Mouse (Mus musculus): ENCODE data around the gene Strip1.
"Not testable (repeated sequence)": the region's sequence is repeated elsewhere in the genome, so short reads cannot be mapped to it uniquely, and the experiment has no call there.

Strip1 gene

GRCm38 (mm10) chr3:107631523-107631958 lies at the start of gene Strip1:
TSS of gene Strip1 (minus strand) at chr3:107631694.
- peak; percentile 99 for DNase-seq (ENCODE audit: low read depth, low spot score)

DNA sequence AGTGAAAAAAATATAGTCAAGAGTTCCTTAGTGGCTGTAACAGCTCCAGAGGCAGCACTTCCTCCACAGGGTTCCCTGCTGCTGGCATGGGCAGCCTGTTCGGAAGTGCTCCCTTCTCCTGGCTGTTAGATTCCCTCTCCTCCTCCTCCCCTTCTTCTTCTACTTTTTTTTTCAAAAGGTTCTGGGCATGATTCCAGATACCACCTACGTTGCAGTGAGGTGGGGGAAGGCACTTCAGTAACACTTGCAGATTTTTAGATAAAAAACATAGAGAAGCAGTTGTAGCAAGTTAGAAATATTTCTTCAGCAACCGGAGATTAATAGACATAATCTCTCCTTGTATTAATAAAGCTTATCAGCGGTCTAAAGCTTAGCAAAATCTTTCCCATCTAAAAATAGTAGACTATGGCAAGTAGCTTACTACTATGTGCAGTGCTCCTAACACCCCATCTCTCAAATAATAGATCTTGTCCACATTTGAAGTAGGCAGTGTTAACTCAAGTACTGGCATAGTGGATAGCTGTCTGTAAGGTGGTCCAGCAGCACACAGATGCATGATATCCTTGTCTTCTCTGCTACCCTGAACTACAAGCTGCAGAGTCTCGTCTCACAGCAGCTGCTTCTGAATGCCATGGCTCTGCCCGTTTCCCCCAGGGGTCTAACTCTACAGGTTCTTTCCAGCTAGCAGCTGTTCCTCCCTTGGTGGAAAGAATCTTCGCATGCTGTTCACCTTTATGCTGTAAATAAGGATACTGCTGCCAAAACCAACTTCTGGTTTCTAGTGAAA lies 49.5 kb upstream of the Strip1 start:
- peak; percentile 93 for DNase-seq (ENCODE audit: low read depth, low spot score)

DNA sequence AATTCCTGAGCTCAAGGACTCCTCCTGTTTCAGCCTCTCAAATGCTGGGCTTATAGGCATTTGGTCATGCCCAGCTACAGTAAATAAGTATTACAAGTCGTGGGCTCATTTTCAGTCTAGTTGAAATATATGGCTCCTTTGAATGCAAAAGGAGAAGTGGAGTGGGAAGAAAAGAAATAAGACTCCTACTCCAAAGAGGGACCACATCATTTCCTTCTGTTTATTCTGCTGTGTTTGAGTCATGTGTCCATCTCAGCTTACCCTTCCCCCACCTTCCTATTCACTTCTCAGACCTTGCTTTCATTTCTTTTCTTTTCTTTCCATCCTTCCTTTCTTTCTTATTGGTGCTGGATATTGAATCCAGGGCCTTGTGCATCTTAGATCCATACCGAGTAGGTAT lies 40.0 kb upstream of the Strip1 start:
- DNase-seq (ENCODE audit: low read depth, low spot score) = no peak

GRCm38 (mm10) chr3:107670500-107670899 lies 39.0 kb upstream of the Strip1 start:
- no peak for DNase-seq (ENCODE audit: low read depth, low spot score)

- peak; percentile 31 for DNase-seq (ENCODE audit: low read depth, low spot score)
Measured at GRCm38 (mm10) chr3:107668786-107669185, 37.3 kb upstream of the Strip1 start.

DNA sequence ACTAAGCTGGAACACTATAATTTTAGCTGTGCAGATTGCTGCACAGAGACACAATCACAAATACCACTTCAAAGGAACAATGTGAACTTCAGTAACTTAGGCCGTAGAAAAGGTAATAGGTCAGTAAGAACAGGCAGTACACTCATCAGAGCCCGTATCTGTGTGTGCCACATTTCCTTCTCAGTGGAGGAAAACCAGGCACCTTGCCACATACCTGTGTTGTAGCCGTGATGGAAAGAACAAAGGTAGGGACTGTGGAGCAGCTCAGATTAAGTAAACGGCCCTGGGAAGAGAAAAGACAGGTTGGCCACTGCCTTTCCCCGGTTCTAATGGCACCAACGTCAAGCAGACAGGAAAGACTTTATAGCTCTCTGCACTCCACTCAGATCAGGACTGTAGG lies 35.9 kb upstream of the Strip1 start:
- DNase-seq (ENCODE audit: low read depth, low spot score) = no peak

GRCm38 (mm10) chr3:107664641-107665040 lies 33.1 kb upstream of the Strip1 start:
- DNase-seq (ENCODE audit: low read depth, low spot score) = no peak

- no peak for DNase-seq (ENCODE audit: low read depth, low spot score)
Measured at GRCm38 (mm10) chr3:107659000-107659399, 27.5 kb upstream of the Strip1 start.

- DNase-seq (ENCODE audit: low read depth, low spot score) = no peak
Measured at GRCm38 (mm10) chr3:107656888-107657287, 25.4 kb upstream of the Strip1 start.

- no peak for DNase-seq (ENCODE audit: low read depth, low spot score)
Measured at GRCm38 (mm10) chr3:107656151-107656550, 24.7 kb upstream of the Strip1 start.

DNA sequence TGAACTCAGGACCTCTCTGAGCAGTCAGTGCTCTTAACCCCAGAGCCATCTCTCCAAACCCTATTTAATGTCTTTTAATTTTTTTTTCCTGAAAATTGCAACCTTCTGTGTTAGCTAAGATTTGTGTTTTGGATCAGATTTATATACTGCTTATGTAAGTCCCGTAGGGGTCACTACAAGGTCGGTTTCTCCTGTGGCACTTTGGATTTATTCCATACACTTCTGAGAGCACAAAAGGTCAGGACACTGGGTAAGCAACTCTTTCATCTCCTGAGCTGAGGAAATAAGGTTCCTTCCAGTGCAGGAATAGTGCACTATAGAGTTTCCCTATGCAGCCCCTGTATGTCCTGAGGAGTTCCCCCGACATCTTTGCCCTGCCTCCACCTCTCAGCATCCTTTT lies 24.0 kb upstream of the Strip1 start:
- no peak for DNase-seq (ENCODE audit: low read depth, low spot score)

- no peak for DNase-seq (ENCODE audit: low read depth, low spot score)
Measured at GRCm38 (mm10) chr3:107654861-107655260, 23.4 kb upstream of the Strip1 start.

DNA sequence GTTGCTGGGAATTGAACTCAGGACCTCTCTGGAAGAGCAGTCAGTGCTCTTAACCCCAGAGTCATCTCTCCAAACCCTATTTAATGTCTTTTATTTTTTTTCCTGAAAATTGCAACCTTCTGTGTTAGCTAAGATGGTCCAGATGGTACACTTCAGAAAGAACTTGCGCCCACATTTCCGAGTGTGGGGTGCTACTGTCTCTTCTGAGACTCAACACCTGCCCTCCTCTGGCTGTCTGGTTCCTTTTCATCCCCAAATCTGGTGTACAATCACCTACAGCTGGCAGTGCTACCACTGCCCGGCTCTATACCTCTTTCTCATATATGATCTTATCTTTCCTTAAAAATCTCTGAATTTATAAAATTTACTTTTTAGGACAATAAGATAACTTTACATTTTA lies 21.5 kb upstream of the Strip1 start:
- DNase-seq (ENCODE audit: low read depth, low spot score) = peak; percentile 65

DNA sequence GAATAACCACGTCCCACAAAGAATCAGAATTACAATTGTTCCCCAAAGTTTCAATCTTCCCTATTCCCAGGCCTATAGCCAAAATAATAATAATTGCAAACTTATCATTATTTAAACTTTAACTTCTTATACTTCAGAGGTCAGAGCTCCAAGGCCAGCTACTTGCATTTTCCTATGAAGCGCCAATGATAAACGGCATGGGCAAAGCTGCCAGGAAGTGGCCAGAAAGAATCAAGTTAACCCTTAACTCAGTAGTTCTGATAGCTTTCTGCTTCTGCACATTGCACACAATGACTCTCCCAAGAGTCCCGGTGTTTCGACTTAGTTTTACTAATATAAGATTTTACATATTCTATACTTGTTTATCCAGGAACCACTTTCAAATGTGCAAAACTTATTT lies 18.8 kb upstream of the Strip1 start:
- DNase-seq (ENCODE audit: low read depth, low spot score) = not testable (repeated sequence)

DNA sequence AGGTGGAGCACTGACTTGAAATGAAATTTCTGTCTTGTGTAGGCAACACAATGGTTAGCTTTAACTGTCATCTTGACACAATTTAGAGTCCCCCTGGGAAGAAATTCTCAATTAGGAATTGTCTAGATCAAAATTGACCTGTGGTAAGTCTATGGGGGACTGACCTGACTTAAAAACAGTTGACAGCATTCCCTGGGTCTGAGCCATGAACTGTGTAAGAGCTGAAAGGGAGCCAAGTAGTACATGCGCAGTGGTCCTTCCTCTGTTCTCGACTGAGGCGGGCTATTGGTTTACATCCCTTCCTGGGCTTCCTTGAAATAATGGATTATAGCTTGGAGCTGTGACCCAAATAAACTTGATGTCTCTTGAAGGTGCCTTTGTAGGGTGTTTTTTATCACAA lies 15.5 kb upstream of the Strip1 start:
- no peak for DNase-seq (ENCODE audit: low read depth, low spot score)

- DNase-seq (ENCODE audit: low read depth, low spot score) = no peak
Measured at GRCm38 (mm10) chr3:107637606-107638172, 6.2 kb upstream of the Strip1 start.

DNA sequence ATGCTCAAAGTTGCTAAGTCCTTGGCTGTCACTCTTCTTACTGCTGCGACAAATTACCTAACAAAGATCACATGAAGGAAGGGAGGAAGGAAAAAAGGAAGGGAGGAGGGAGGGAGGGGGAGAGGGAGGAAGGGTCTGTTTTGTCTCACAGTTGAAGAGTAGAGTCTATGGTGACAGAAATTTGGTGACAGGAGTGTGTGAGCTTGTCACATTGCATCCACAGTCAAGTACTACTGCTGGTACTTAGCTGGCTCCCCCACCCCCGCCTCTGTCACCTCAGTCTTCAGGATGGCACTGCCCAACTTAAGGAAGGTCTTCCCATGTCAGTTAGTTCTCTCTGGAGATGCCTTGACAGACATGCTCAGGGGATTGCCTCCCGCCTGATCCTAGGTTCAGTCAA lies 4.7 kb upstream of the Strip1 start:
- no peak for DNase-seq (ENCODE audit: low read depth, low spot score)

DNA sequence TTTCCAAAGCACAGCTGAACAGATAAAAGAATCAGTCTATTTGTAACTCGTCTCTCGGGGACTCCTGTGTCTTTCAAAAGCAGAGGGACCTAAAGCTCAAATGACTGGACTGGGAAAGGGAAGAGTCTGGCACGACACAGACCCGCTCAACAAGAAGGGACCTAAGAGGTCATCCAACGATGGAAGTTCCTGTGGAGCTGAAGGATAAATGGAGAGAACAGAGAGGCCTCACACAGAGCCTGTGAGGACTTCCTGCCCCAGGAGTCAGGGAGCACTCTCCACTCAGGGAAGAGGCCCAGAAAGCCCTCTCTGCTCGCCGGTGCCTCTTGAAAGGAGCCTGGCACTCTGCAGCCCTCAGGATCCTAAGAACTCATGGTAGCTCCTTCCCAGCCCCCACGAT lies 4.3 kb upstream of the Strip1 start:
- no peak for DNase-seq (ENCODE audit: low read depth, low spot score)

- no peak for DNase-seq (ENCODE audit: low read depth, low spot score)
Measured at GRCm38 (mm10) chr3:107633906-107634305, 2.4 kb upstream of the Strip1 start.

DNA sequence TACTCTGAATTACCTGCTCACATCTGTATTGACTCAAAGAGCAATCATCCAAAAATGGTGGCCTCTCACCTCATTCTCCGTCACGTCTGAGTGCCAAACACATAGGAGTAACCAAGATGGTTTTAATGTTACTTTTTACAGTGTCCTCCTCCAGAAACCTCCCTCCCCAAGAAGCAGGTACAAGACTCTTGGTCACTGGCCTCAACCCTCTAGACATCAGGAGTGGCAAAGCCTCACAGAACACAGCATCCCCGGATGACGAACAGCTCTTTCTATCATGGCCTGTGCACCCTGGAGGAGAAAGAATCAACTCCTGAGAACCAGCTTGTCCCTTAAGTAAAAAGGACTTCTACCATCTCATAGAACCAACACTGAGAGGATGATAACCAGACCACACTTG lies 1.3 kb upstream of the Strip1 start:
- no peak for DNase-seq (ENCODE audit: low read depth, low spot score)

DNA sequence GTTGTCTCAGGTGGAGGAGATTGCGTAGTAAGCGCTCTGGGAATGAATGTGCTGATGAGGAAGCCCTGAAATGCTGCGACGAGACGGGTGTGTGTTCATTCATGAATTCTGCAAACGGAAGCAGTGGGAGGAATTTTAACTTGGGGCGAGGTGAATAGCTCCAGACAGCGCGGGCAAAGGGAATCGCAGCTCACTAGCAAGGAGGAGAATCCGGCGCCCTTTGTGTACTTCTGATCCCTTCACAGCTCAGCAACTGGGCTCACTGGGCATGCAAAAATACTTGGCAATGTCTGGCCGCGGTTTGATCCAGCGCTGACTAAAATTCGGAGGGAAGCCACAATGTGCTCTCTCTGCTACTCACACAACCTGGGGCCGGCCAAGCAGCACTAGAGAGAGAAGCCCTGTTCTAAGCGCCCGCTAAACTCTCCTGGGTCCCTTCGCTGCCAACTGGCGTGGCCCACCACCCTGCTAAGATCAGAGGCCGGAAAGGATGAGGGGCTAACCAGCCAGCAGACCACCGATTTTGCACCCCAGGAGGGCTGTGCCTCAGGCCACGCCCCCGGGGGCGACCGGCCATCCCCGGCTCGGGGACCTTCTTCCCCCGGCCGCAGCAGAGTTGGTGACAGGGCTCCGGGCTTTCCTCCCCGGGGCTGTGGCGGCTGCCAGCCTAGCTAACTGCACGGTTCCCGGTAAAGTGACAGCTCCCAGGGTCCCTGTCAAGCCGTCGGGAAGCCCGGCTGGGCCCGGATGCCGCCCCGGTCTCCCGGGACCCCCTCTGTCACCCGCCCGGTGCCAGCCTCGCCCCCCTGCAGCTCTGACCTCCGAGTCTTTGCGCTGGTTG lies 592 bp downstream of the Strip1 start, which contains the start of gene Gm10961:
Gm10961 (plus strand) TSS at position 641 of the 841 bp plus-strand sequence.
- DNase-seq (ENCODE audit: low read depth, low spot score) = peak; percentile 84

GRCm38 (mm10) chr3:107629411-107629810 lies 2.1 kb downstream of the Strip1 start:
- no peak for DNase-seq (ENCODE audit: low read depth, low spot score)
